Mouse (Mus musculus): ENCODE measurements around the gene Cpt1c.

DNA sequence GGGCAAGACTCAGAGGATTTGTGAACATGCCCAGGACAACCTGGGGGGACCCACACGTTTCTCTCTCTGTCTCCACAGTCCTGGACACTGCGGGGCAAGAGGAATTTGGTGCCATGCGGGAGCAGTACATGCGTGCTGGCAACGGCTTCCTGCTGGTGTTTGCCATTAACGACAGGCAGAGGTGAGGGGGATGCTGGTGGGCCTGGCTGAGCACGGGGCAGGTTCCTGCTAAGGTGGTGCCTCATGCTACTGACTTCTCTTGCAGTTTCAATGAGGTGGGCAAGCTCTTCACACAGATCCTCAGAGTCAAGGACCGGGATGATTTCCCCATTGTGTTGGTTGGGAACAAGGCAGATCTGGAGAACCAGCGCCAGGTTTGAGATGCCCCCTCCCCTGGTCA lies 45.6 kb upstream of the Cpt1c start:
- TF ChIP-seq CTCF (IDR thresholded peaks at IDR 0.05) = no peak
- no peak for TF ChIP-seq POLR2A (IDR thresholded peaks at IDR 0.05; ENCODE audit: insufficient read depth, low read depth, low read length)
- no peak for TF ChIP-seq EP300 (IDR thresholded peaks at IDR 0.05; ENCODE audit: insufficient read depth, low read depth, low read length)

All from heart, adult 2 months (tissue).